Mouse (Mus musculus): Measurements from ENCODE around the gene Fbxo39. TPM values are rescaled to one million over a fixed set of nuclear protein-coding genes. Genes with fewer than 3 reads are reported as not detected.

Gene Fbxo39
- polyA plus RNA-seq, 1 experiment from 2014 or later, result not detected

DNA sequence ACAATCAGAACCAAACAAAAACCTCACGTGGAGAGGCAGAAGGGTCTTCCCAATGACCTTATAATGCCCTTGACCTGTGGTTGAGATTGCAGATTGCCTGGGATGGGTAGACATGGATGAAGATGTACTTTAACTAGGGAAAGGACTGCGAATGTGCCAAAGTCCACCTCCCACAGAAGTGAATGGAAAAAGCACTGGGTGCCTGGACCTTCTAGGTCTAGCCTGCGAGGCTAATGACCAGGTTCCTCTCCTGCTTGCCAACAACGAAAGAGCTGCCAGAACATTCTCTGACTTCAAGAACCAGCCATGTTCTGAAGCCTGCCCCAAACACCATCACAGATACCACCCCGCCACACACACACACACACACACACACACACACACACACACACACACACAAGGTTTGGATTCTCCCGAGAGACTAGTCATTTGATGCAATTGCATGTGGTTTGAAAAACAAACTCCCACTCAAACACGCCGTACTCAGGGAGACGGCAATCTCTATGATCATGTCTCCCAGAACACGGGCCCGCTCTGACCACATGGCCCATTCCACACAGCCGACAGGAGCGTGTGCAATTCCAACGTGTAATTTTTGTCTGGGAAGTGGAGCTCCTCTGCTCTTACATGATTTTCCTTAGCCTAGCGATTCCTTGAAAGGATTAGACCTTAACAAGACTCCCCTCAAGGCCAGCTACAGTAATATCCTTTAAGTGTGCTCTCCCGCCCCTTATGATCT lies 30.6 kb upstream of the Fbxo39 start:
- H3K36me3 ChIP-seq (ENCODE audit: control insufficient read depth, insufficient read depth), result no peaks in the 10 kb centered on the region
- H3K27ac ChIP-seq (ENCODE audit: low read length), result no peak overlapping the region
- H3K4me3 ChIP-seq (ENCODE audit: low read length), result no peak overlapping the region
- no peak overlapping the region for H3K4me2 ChIP-seq (ENCODE audit: low read depth, low read length)
- no peaks in the 10 kb centered on the region; the same call in 1 of the 2 replicates for H3K9me3 ChIP-seq (replicated peaks; ENCODE audit: control insufficient read depth, low read length)
- 84% methylated on average over 16 of the region's 16 CpGs for WGBS
- no peak overlapping the region for H3K9ac ChIP-seq (ENCODE audit: low read length)
- no peak for ATAC-seq (replicated peaks; ENCODE audit: extremely low read depth, insufficient read depth, low FRiP score)
- H3K27me3 ChIP-seq (ENCODE audit: control insufficient read depth, insufficient read depth, low read length), result no peaks in the 10 kb centered on the region
- peaks cover 3% of the 10 kb centered on the region; the same call in 1 of the 2 replicates for H3K4me1 ChIP-seq (ENCODE audit: control insufficient read depth, insufficient read depth, low read length)

DNA sequence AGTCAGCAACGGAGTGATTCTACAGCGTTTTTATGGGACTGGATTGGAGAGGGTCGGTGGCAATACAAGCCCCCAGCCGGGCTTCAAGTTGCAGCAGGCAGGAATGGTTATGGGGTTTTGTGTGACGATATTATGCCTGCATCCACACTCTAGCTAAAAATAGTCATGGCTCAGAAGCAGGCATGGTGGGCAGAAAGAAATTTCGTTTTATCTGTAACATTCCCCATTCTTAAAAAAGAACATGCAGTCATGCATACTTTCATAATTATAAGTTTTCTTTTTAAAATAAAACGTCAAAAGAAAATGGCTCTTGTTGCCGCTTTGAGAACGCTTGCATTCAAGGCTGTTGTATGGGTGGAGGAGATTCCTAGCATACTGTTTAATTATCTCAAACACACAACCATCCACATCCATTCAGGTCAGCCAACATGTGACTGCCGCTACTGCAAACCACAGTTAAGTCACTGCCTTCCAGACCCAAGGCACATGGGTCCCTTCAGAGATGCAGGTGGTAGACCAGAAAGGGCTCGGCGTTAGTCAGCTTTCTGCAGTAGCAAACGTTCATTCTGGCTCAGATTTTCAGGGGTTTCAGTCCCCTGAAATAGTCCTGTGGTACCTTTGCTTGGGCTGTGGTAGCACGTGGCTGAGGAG lies 29.6 kb upstream of the Fbxo39 start:
- Histone ChIP-seq H3K4me3 (ENCODE audit: low read length) (no peak overlapping the region), H3K4me1 (ENCODE audit: control insufficient read depth, insufficient read depth, low read length) (peaks cover 3% of the 10 kb centered on the region; the same call in 1 of the 2 replicates), H3K9me3 (replicated peaks; ENCODE audit: control insufficient read depth, low read length) (no peaks in the 10 kb centered on the region; the same call in 1 of the 2 replicates), H3K4me2 (ENCODE audit: low read depth, low read length) (no peak overlapping the region), H3K27ac (ENCODE audit: low read length) (no peak overlapping the region), H3K27me3 (ENCODE audit: control insufficient read depth, insufficient read depth, low read length) (no peaks in the 10 kb centered on the region), H3K36me3 (ENCODE audit: control insufficient read depth, insufficient read depth) (no peaks in the 10 kb centered on the region), H3K9ac (ENCODE audit: low read length) (no peak overlapping the region)
- WGBS, result 64% methylated on average over 14 of the region's 14 CpGs
- ATAC-seq (replicated peaks; ENCODE audit: extremely low read depth, insufficient read depth, low FRiP score), result no peak

DNA sequence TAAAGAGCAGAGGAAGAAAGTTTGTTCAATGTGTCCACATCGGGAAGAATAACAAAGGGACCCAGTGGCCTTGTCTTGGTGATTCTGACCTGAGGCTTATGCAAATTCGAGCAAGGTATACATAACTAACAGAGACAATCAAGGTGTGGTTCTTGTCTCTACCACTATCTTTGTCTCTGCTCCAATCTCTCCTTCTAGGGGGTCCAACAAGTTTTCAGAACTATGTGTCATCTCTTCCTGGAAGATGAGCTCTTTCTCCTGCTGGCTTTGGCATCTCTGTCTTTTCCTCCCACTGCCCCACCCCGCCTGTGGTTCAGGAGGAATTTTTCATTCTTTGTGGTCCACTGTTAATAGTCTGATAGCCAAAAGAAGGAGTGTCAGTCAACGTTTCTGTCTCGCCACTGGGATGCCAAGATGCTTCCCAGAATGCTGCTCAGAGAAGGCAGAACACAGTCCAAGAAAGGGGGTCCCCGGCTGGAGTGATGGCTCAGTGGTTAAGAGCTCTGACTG lies 28.2 kb upstream of the Fbxo39 start:
- no peak overlapping the region for H3K9ac ChIP-seq (ENCODE audit: low read length)
- H3K9me3 ChIP-seq (replicated peaks; ENCODE audit: control insufficient read depth, low read length), result no peaks in the 10 kb centered on the region
- H3K36me3 ChIP-seq (ENCODE audit: control insufficient read depth, insufficient read depth), result no peaks in the 10 kb centered on the region
- 74% methylated on average over 6 of the region's 6 CpGs for WGBS
- no peak overlapping the region for H3K4me3 ChIP-seq (ENCODE audit: low read length)
- no peak overlapping the region for H3K27ac ChIP-seq (ENCODE audit: low read length)
- H3K4me2 ChIP-seq (ENCODE audit: low read depth, low read length), result no peak overlapping the region
- ATAC-seq (replicated peaks; ENCODE audit: extremely low read depth, insufficient read depth, low FRiP score), result no peak
- peaks cover 3% of the 10 kb centered on the region; the same call in 1 of the 2 replicates for H3K4me1 ChIP-seq (ENCODE audit: control insufficient read depth, insufficient read depth, low read length)
- H3K27me3 ChIP-seq (ENCODE audit: control insufficient read depth, insufficient read depth, low read length), result no peaks in the 10 kb centered on the region

DNA sequence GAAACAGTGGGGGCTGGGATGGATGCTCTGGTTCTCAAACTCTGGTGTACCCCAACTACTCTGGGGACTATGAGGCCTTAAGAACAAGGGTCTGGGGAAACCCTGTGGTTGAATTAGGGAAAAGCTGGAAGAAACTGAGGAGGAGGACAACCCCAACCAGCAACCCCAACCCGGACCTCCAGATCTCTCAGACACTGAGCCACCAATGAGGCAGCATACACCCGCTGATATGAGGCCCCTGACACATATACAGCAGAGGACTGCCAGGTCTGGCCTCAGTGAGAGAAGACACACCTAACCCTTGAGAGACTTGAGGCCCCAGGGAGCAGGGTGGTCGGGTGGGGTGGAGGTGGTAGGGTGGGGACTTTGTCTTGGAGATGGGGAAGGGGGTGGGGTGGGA lies 27.6 kb upstream of the Fbxo39 start:
- ATAC-seq (replicated peaks; ENCODE audit: extremely low read depth, insufficient read depth, low FRiP score), result no peak
- Histone ChIP-seq H3K27ac (ENCODE audit: low read length) (no peak overlapping the region), H3K4me3 (ENCODE audit: low read length) (no peak overlapping the region), H3K27me3 (ENCODE audit: control insufficient read depth, insufficient read depth, low read length) (no peaks in the 10 kb centered on the region), H3K4me2 (ENCODE audit: low read depth, low read length) (no peak overlapping the region), H3K9me3 (replicated peaks; ENCODE audit: control insufficient read depth, low read length) (no peaks in the 10 kb centered on the region), H3K36me3 (ENCODE audit: control insufficient read depth, insufficient read depth) (no peaks in the 10 kb centered on the region), H3K4me1 (ENCODE audit: control insufficient read depth, insufficient read depth, low read length) (peaks cover 3% of the 10 kb centered on the region; the same call in 1 of the 2 replicates), H3K9ac (ENCODE audit: low read length) (no peak overlapping the region)
- 80% methylated on average over 3 of the region's 3 CpGs for WGBS

DNA sequence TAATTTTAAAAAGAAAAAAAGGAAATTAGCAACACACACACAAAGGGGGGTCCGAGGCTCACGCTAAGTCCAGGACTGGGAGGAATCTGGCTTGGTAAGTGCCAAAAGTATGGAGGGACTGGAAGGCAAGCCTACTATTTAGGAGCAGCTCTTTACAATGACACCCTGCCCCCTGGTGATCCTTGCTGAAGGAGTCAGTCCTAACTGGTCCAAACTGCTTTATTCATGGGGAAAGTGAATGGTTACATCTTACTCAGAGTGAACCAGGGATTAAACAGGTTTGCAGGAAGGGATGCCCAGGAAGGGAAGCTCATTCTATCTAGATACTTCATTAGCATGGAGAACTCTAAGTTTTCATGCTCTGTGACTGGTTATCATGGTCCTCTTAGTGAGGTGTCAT lies 27.1 kb upstream of the Fbxo39 start:
- H3K4me3 ChIP-seq (ENCODE audit: low read length), result no peak overlapping the region
- H3K4me1 ChIP-seq (ENCODE audit: control insufficient read depth, insufficient read depth, low read length), result peaks cover 3% of the 10 kb centered on the region; the same call in 1 of the 2 replicates
- no peaks in the 10 kb centered on the region for H3K27me3 ChIP-seq (ENCODE audit: control insufficient read depth, insufficient read depth, low read length)
- H3K9ac ChIP-seq (ENCODE audit: low read length), result no peak overlapping the region
- no peak overlapping the region for H3K27ac ChIP-seq (ENCODE audit: low read length)
- 94% methylated on average over 2 of the region's 2 CpGs for WGBS
- no peaks in the 10 kb centered on the region for H3K9me3 ChIP-seq (replicated peaks; ENCODE audit: control insufficient read depth, low read length)
- no peak for ATAC-seq (replicated peaks; ENCODE audit: extremely low read depth, insufficient read depth, low FRiP score)
- no peak overlapping the region for H3K4me2 ChIP-seq (ENCODE audit: low read depth, low read length)
- H3K36me3 ChIP-seq (ENCODE audit: control insufficient read depth, insufficient read depth), result no peaks in the 10 kb centered on the region

DNA sequence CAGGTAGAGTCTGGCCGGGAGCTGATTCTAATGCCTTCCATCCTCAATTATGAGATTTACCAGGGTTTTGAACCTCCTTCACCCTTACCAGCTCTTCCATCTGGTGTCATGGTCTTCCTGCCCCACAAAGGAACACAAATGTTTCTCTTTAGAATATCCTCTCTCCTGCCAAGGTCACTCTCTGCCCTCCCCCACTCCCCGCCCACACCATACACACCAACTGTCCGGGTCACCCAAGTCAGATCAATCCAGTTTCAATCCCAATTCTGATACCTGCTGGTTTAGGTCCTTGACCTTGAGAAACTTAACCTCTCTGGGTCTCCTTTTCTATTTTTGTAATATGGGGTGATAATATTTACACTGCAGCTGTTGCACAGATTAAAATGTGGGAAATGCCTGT lies 26.7 kb upstream of the Fbxo39 start:
- Histone ChIP-seq H3K4me2 (ENCODE audit: low read depth, low read length) (no peak overlapping the region), H3K27ac (ENCODE audit: low read length) (no peak overlapping the region), H3K4me3 (ENCODE audit: low read length) (no peak overlapping the region), H3K27me3 (ENCODE audit: control insufficient read depth, insufficient read depth, low read length) (no peaks in the 10 kb centered on the region), H3K9me3 (replicated peaks; ENCODE audit: control insufficient read depth, low read length) (no peaks in the 10 kb centered on the region), H3K4me1 (ENCODE audit: control insufficient read depth, insufficient read depth, low read length) (peaks cover 3% of the 10 kb centered on the region; the same call in 1 of the 2 replicates), H3K9ac (ENCODE audit: low read length) (no peak overlapping the region), H3K36me3 (ENCODE audit: control insufficient read depth, insufficient read depth) (no peaks in the 10 kb centered on the region)
- WGBS, result 80% methylated on average over 3 of the region's 3 CpGs
- ATAC-seq (replicated peaks; ENCODE audit: extremely low read depth, insufficient read depth, low FRiP score), result no peak

DNA sequence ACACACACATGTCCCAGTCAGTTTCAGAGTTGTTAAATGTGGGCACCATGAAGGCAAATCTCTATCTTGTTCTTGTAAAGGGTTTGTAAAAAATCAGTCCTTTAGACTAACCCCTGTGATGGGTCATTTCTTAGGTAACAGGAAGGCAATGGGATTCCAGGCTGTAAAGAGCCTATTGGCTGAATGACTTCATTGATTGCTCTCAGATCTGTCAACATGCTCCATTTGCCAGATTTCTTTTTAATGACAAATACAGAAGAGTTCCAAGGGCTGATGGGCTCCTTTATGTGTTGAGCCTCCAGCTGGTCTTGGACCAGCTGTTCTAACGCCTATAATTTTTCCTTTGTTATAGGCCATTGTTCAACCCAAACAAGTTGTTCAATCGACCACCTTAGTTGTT lies 21.1 kb upstream of the Fbxo39 start:
- Histone ChIP-seq H3K27ac (ENCODE audit: low read length) (no peak overlapping the region), H3K4me1 (ENCODE audit: control insufficient read depth, insufficient read depth, low read length) (no peaks in the 10 kb centered on the region), H3K4me3 (ENCODE audit: low read length) (no peak overlapping the region), H3K36me3 (ENCODE audit: control insufficient read depth, insufficient read depth) (no peaks in the 10 kb centered on the region), H3K27me3 (ENCODE audit: control insufficient read depth, insufficient read depth, low read length) (no peaks in the 10 kb centered on the region), H3K9ac (ENCODE audit: low read length) (no peak overlapping the region), H3K9me3 (replicated peaks; ENCODE audit: control insufficient read depth, low read length) (no peaks in the 10 kb centered on the region), H3K4me2 (ENCODE audit: low read depth, low read length) (no peak overlapping the region)
- WGBS, result 88% methylated on average over 2 of the region's 2 CpGs
- ATAC-seq (replicated peaks; ENCODE audit: extremely low read depth, insufficient read depth, low FRiP score), result no peak

DNA sequence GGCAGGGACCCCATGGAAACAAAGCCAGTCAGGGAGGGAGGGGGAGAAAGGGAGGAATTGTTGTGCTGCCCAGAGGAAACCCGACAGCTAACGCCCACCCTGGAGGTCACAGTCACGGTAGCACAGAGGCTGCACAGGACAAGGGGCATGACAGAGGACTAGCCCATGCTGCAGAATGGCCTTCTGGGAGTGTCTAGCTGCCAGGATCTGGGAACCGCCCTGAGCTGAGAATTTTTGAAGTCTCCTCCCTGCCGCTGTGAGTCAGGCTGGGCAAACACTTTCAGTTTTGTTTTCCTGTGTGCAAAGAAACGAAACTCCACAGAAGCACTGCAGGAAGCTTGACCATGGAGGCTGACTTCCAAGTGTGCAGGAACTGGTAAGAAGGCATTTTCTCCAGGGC lies 12.9 kb upstream of the Fbxo39 start, which contains the start of gene Xaf1:
Xaf1 (plus strand) TSS at position 296 of the 400 bp plus-strand sequence.
- Histone ChIP-seq H3K9me3 (replicated peaks; ENCODE audit: control insufficient read depth, low read length) (no peaks in the 10 kb centered on the region), H3K4me2 (ENCODE audit: low read depth, low read length) (peak within 1 kb of the TSS; percentile 68), H3K36me3 (ENCODE audit: control insufficient read depth, insufficient read depth) (no peaks in the 10 kb centered on the region), H3K9ac (ENCODE audit: low read length) (peak within 1 kb of the TSS; percentile 64), H3K4me3 (ENCODE audit: low read length) (peak within 1 kb of the TSS; percentile 50), H3K27ac (ENCODE audit: low read length) (peak within 1 kb of the TSS; percentile 72), H3K4me1 (ENCODE audit: control insufficient read depth, insufficient read depth, low read length) (peaks cover 7% of the 10 kb centered on the region; the same call in 1 of the 2 replicates), H3K27me3 (ENCODE audit: control insufficient read depth, insufficient read depth, low read length) (no peaks in the 10 kb centered on the region)
- peak; percentile 75 for ATAC-seq (replicated peaks; ENCODE audit: extremely low read depth, insufficient read depth, low FRiP score)
- 7% methylated on average over 6 of the region's 6 CpGs for WGBS

DNA sequence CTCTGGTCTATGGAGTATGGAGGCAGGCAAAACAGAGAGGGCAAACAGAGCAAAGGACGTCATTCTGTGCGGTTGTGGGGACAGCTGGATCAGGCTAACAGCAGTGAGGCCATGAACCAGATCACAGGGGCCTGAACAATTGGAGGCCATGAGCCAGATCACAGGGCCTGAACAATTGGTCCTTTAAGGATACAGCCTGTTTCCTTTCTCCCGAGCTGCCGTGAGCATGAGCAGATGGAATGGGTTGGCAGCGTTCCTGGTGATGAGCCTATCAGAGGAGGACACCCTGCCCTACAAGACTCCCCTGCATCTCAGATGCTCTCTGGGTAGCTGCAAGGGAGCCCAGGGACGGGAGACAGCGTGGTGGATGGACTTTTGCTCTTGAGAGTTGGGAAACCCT lies 12.0 kb upstream of the Fbxo39 start:
- H3K4me1 ChIP-seq (ENCODE audit: control insufficient read depth, insufficient read depth, low read length), result peaks cover 7% of the 10 kb centered on the region; the same call in 1 of the 2 replicates
- peak overlapping the region; percentile 72; the same call in 1 of the 2 replicates for H3K27ac ChIP-seq (ENCODE audit: low read length)
- H3K9me3 ChIP-seq (replicated peaks; ENCODE audit: control insufficient read depth, low read length), result no peaks in the 10 kb centered on the region
- peak overlapping the region; percentile 68 for H3K4me2 ChIP-seq (ENCODE audit: low read depth, low read length)
- peak overlapping the region; percentile 50 for H3K4me3 ChIP-seq (ENCODE audit: low read length)
- 68% methylated on average over 7 of the region's 7 CpGs for WGBS
- no peaks in the 10 kb centered on the region for H3K36me3 ChIP-seq (ENCODE audit: control insufficient read depth, insufficient read depth)
- H3K9ac ChIP-seq (ENCODE audit: low read length), result no peak overlapping the region
- H3K27me3 ChIP-seq (ENCODE audit: control insufficient read depth, insufficient read depth, low read length), result no peaks in the 10 kb centered on the region
- peak; percentile 33; the same call in 1 of the 2 replicates for ATAC-seq (replicated peaks; ENCODE audit: extremely low read depth, insufficient read depth, low FRiP score)
